Mouse (Mus musculus) embryonic facial prominence, embryonic 10.5 days (tissue): ENCODE data around the gene Rabgef1. TPM values are rescaled to one million over a fixed set of nuclear protein-coding genes. Genes with fewer than 3 reads are reported as not detected.

Experiments used
- DNase-seq: peaks from one replicate; pipeline ENCODE4 v3.0.0-alpha.2; 2017; ENCODE audit warnings: low spot score
- H3K27ac ChIP-seq: fragments of 300-500 bp; sonication (generic); replicated peaks from 2 replicates; pipeline ENCODE4 v1.5.1; 2016; ENCODE audit warnings: mild to moderate bottlenecking
- H3K27me3 ChIP-seq: fragments of 300-500 bp; sonication (generic); replicated peaks from 2 replicates; pipeline ENCODE4 v1.6.1; 2016; ENCODE audit warnings: low read depth, mild to moderate bottlenecking; ENCODE audit not compliant: poor library complexity, severe bottlenecking
- H3K36me3 ChIP-seq: fragments of 300-500 bp; sonication (generic); replicated peaks from 2 replicates; pipeline ENCODE4 v1.6.1; 2016; ENCODE audit warnings: mild to moderate bottlenecking, moderate library complexity
- H3K4me1 ChIP-seq: fragments of 300-500 bp; sonication (generic); 2 replicates; pipeline ENCODE4 v1.6.1; 2016
- H3K4me3 ChIP-seq: fragments of 300-500 bp; sonication (generic); 2 replicates; pipeline ENCODE4 v1.5.1; 2016; ENCODE audit warnings: mild to moderate bottlenecking, moderate library complexity
- H3K9me3 ChIP-seq: fragments of 300-500 bp; sonication (generic); 2 replicates; pipeline ENCODE4 v1.6.1; 2016; ENCODE audit warnings: mild to moderate bottlenecking
- WGBS: fragments of 180-500 bp; shearing (Covaris S2); methylation state at CpG from one replicate; pipeline ENCODE4 v1.1.7; 2016; 5-methylcytosine and 5-hydroxymethylcytosine counted together
- polyA plus RNA-seq: library from polyadenylated mRNA; unstranded; fragments of >200 nt; fragmentation: Nextera tagmentation; extraction: Ambion mirVana; gene quantifications from 2 replicates; pipeline ENCODE4 v1.2.1, GENCODE M21; 2016

Rabgef1 gene
- polyA plus RNA-seq, 1 experiment from 2014 or later = 26.2 TPM

- peak; percentile 93 for DNase-seq
These were observed 85.2 kb downstream of the Rabgef1 start for GRCm38 (mm10) chr5:130256678-130257271.

GRCm38 (mm10) chr5:130257303-130257702 is 85.7 kb downstream of the Rabgef1 start:
- DNase-seq = no peak
- 10% methylated on average over 8 of the region's 8 CpGs for WGBS
- Histone ChIP-seq H3K4me1 (peaks cover 19% of the 10 kb centered on the region), H3K4me3 (peak overlapping the region; percentile 89), H3K27me3 (no peaks in the 10 kb centered on the region), H3K27ac (peak overlapping the region; percentile 87), H3K36me3 (peaks cover 38% of the 10 kb centered on the region), H3K9me3 (no peaks in the 10 kb centered on the region)

More at GRCm38 (mm10) chr5:130256678-130257271, 85.2 kb downstream of the Rabgef1 start:
- Histone ChIP-seq H3K27me3 (no peaks in the 10 kb centered on the region), H3K4me3 (peak overlapping the region; percentile 89), H3K4me1 (peaks cover 19% of the 10 kb centered on the region), H3K27ac (peak overlapping the region; percentile 87), H3K9me3 (no peaks in the 10 kb centered on the region), H3K36me3 (peaks cover 42% of the 10 kb centered on the region)
- under 1% methylated on average over 25 of the region's 25 CpGs for WGBS

- Histone ChIP-seq H3K4me1 (no peaks in the 10 kb centered on the region), H3K36me3 (peaks cover 82% of the 10 kb centered on the region), H3K9me3 (no peaks in the 10 kb centered on the region), H3K4me3 (no peak overlapping the region), H3K27ac (no peak overlapping the region), H3K27me3 (no peaks in the 10 kb centered on the region)
- DNase-seq = no peak
- WGBS = 82% methylated on average over 11 of the region's 11 CpGs
These were observed 91.9 kb downstream of the Rabgef1 start for GRCm38 (mm10) chr5:130263454-130263853.

Other genes starting within 250 kb of the Rabgef1 start
- 29.2 and 34.7 TPM in 2 replicates for gene Vkorc1l1, start 229.8 kb upstream of the Rabgef1 start, polyA plus RNA-seq
- 45.3 and 47.7 TPM in 2 replicates for gene Gusb, start 168.7 kb upstream of the Rabgef1 start, polyA plus RNA-seq
- gene Asl, start 142.6 kb upstream of the Rabgef1 start, polyA plus RNA-seq = 34.2 and 34.8 TPM in 2 replicates
- gene Crcp, start 142.5 kb upstream of the Rabgef1 start, polyA plus RNA-seq = 53.3 and 54.4 TPM in 2 replicates
- gene Tpst1, start 98.5 kb upstream of the Rabgef1 start, polyA plus RNA-seq = 52.3 and 55.6 TPM in 2 replicates
- 4.7 and 5.1 TPM in 2 replicates for gene Kctd7, start 26.9 kb upstream of the Rabgef1 start, polyA plus RNA-seq
- 37.7 and 39.1 TPM in 2 replicates for gene Tmem248, start 45.3 kb downstream of the Rabgef1 start, polyA plus RNA-seq
- 69.9 and 75.6 TPM in 2 replicates for gene Sbds, start 83.7 kb downstream of the Rabgef1 start, polyA plus RNA-seq
- gene Tyw1, start 83.8 kb downstream of the Rabgef1 start, polyA plus RNA-seq = 32.8 and 33.2 TPM in 2 replicates
- gene Caln1, start 197.7 kb downstream of the Rabgef1 start, polyA plus RNA-seq = 0.27 and 0.89 TPM in 2 replicates
- gene A330070K13Rik, start 212.8 kb downstream of the Rabgef1 start, polyA plus RNA-seq = not detected in 2 replicates